Comparison of ENCODE assay signal across 9 mouse cellular contexts in the genomic region with DNA sequence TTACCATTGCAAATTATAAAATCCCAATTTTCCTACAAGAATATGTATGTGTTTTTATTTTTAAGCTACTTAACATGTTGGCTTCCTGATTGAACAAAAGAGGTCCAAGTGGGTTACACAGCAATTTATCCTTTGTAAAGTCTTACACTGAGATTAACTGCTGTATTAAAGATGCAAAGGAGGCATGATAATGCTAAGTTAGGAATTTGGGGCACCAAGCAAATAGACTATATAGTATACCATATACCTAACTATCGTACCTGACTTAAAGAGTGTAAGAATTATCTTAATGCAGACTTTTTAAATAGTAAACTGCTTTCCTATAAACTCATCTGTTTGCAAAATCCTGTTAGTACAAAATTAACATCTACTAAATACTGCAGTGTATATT. TPM values are rescaled to one million over a fixed set of nuclear protein-coding genes. Genes with fewer than 3 reads are reported as not detected.
DNase-seq lines count a peak whose midpoint lies in the region; ATAC-seq and TF ChIP-seq lines count a peak whose summit lies in the region.
"Had no signal": no experiment of that assay in that cellular context is flagged by ENCODE, and none has a peak within 500 bp of the region (broad histone marks: within the 10 kb centered on the region; RNA-seq: fewer than 3 reads in every experiment).

No protein-coding gene starts in this region.

- H3K4me1 ChIP-seq in heart, embryonic 13.5 days, result peaks cover 23% of the 10 kb centered on the region
- peaks cover 14% of the 10 kb centered on the region for H3K4me1 ChIP-seq in stomach, embryonic 16.5 days (ENCODE audit: control insufficient read depth, insufficient read depth, low read length)
- no peaks in the 10 kb centered on the region for H3K4me1 ChIP-seq in stomach, postnatal 0 days (replicated peaks; ENCODE audit: control insufficient read depth, insufficient read depth)
- peaks cover 28% of the 10 kb centered on the region for H3K4me1 ChIP-seq in liver, embryonic 12.5 days

- H3K27ac ChIP-seq in heart, embryonic 13.5 days (replicated peaks), result peak overlapping the region; percentile 61; the same call in 1 of the 2 replicates
- H3K27ac ChIP-seq in stomach, embryonic 16.5 days (ENCODE audit: low read length), result no peak overlapping the region
- H3K27ac ChIP-seq in stomach, postnatal 0 days (replicated peaks), result no peak overlapping the region
- no peak overlapping the region for H3K27ac ChIP-seq in liver, embryonic 12.5 days

- no peaks in the 10 kb centered on the region for H3K9me3 ChIP-seq in heart, embryonic 13.5 days
- H3K9me3 ChIP-seq in stomach, embryonic 16.5 days (replicated peaks; ENCODE audit: control insufficient read depth, low read length), result no peaks in the 10 kb centered on the region
- H3K9me3 ChIP-seq in stomach, postnatal 0 days (ENCODE audit: control insufficient read depth, low read length), result no peaks in the 10 kb centered on the region
- no peaks in the 10 kb centered on the region for H3K9me3 ChIP-seq in liver, embryonic 12.5 days (replicated peaks)

- H3K27me3 ChIP-seq in heart, embryonic 13.5 days (replicated peaks), result no peaks in the 10 kb centered on the region
- H3K27me3 ChIP-seq in stomach, embryonic 16.5 days (ENCODE audit: control insufficient read depth, insufficient read depth, low read length), result no peaks in the 10 kb centered on the region
- no peaks in the 10 kb centered on the region for H3K27me3 ChIP-seq in stomach, postnatal 0 days (ENCODE audit: control insufficient read depth, insufficient read depth, low read length)
- no peaks in the 10 kb centered on the region for H3K27me3 ChIP-seq in liver, embryonic 12.5 days (replicated peaks)

- no peak for DNase-seq in heart, adult 11 months
- no peak for DNase-seq in stomach, postnatal 0 days (ENCODE audit: low spot score)
- no peak for DNase-seq in layer of hippocampus, adult 9-11 months
- no peak for DNase-seq in left cerebral cortex, postnatal 36 days (ENCODE audit: low spot score in 2 of 2)
- DNase-seq: B cell, adult 2 months had no signal

- no peak overlapping the region for H3K9ac ChIP-seq in heart, embryonic 13.5 days
- no peak overlapping the region for H3K9ac ChIP-seq in stomach, embryonic 16.5 days (ENCODE audit: low read length)
- H3K9ac ChIP-seq in stomach, postnatal 0 days (ENCODE audit: low read length), result no peak overlapping the region
- peak overlapping the region; percentile 27; the same call in 1 of the 2 replicates for H3K9ac ChIP-seq in liver, embryonic 12.5 days

- H3K36me3 ChIP-seq in heart, embryonic 13.5 days, result no peaks in the 10 kb centered on the region
- H3K36me3 ChIP-seq in stomach, embryonic 16.5 days (ENCODE audit: control insufficient read depth, insufficient read depth, low read length), result no peaks in the 10 kb centered on the region
- H3K36me3 ChIP-seq in stomach, postnatal 0 days (ENCODE audit: control insufficient read depth, insufficient read depth, low read length), result no peaks in the 10 kb centered on the region
- H3K36me3 ChIP-seq in liver, embryonic 12.5 days, result no peaks in the 10 kb centered on the region

- ATAC-seq in heart, embryonic 13.5 days (ENCODE audit: extremely low read depth, insufficient number of reproducible peaks, low FRiP score, low TSS enrichment), result no peak
- no peak for ATAC-seq in stomach, embryonic 16.5 days (ENCODE audit: insufficient read depth, low FRiP score)
- no peak for ATAC-seq in stomach, postnatal 0 days (ENCODE audit: low FRiP score, low TSS enrichment)
- no peak for ATAC-seq in liver, embryonic 12.5 days
- ATAC-seq in megakaryocyte-erythroid progenitor cell, adult 5-6 weeks (replicated peaks; ENCODE audit: low FRiP score, low TSS enrichment, poor library complexity, severe bottlenecking), result no peak

- peak overlapping the region; percentile 30; the same call in 1 of the 2 replicates for H3K4me3 ChIP-seq in heart, embryonic 13.5 days
- no peak overlapping the region for H3K4me3 ChIP-seq in stomach, embryonic 16.5 days (replicated peaks; ENCODE audit: low read length)
- no peak overlapping the region for H3K4me3 ChIP-seq in stomach, postnatal 0 days (ENCODE audit: low read depth, low read length)
- H3K4me3 ChIP-seq in liver, embryonic 12.5 days, result no peak overlapping the region

- no peak for TF ChIP-seq CTCF in stomach, postnatal 0 days (IDR thresholded peaks at IDR 0.05; ENCODE audit: low read depth)

- no peak for TF ChIP-seq EP300 in stomach, postnatal 0 days (optimal IDR thresholded peaks at IDR 0.05)

- peak overlapping the region; percentile 57 for H3K4me2 ChIP-seq in heart, embryonic 13.5 days
- 0 out of 2 replicates have a peak overlapping the region, but pooled peaks have one; percentile 39 for H3K4me2 ChIP-seq in stomach, embryonic 16.5 days (ENCODE audit: low read depth, low read length)
- H3K4me2 ChIP-seq in stomach, postnatal 0 days (replicated peaks; ENCODE audit: low read depth), result no peak overlapping the region
- H3K4me2 ChIP-seq in liver, embryonic 12.5 days, result peak overlapping the region; percentile 45

- intact Hi-C loops in left cerebral cortex, postnatal 36 days (cut with DNase I), result no loop called here

- 83% methylated on average over 1 of the region's 1 CpGs for WGBS in heart, embryonic 13.5 days
- 93% methylated on average over 1 of the region's 1 CpGs for WGBS in stomach, embryonic 16.5 days
- WGBS in stomach, postnatal 0 days, result 92% methylated on average over 1 of the region's 1 CpGs
- 78% methylated on average over 1 of the region's 1 CpGs for WGBS in liver, embryonic 12.5 days (ENCODE audit: insufficient replicate concordance)

RNA-seq across cellular contexts. Expression of gene Ankrd17, which starts 26.4 kb away (rescaled TPM):
- polyA plus RNA-seq in heart, embryonic 13.5 days (2015; fragmentation: Nextera tagmentation; extraction: Ambion mirVana), result 16.2 and 16.3 TPM in 2 replicates
- polyA plus RNA-seq in stomach, embryonic 16.5 days (2015; fragmentation: Nextera tagmentation; extraction: Ambion mirVana), result 18.2 and 22.8 TPM in 2 replicates
- 12.5 and 12.9 TPM in 2 replicates for polyA plus RNA-seq in stomach, postnatal 0 days (2015; fragmentation: Nextera tagmentation; extraction: Ambion mirVana)
- polyA plus RNA-seq in liver, embryonic 12.5 days (2016; fragmentation: Nextera tagmentation; extraction: Ambion mirVana), result 16.3 and 17.4 TPM in 2 replicates
- total RNA-seq in megakaryocyte-erythroid progenitor cell, adult 5-6 weeks (2014; fragmentation: Nextera tagmentation), result 115 and 123 TPM in 2 replicates
- 115 and 119 TPM in 2 replicates for total RNA-seq in megakaryocyte-erythroid progenitor cell, adult 5-6 weeks (2017)
- 100 to 1,000 TPM in 1 of 2 experiments, 10 to 100 TPM in 1; 99.3 to 127 TPM for total RNA-seq in left cerebral cortex, postnatal 36 days (2021)

RNA-seq across cellular contexts. Expression of gene Gm9958, which starts 27.1 kb away (rescaled TPM):
- 3.4 and 3.6 TPM in 2 replicates for polyA plus RNA-seq in heart, embryonic 13.5 days (2015; fragmentation: Nextera tagmentation; extraction: Ambion mirVana)
- polyA plus RNA-seq in stomach, embryonic 16.5 days (2015; fragmentation: Nextera tagmentation; extraction: Ambion mirVana), result 5.3 and 6.3 TPM in 2 replicates
- polyA plus RNA-seq in stomach, postnatal 0 days (2015; fragmentation: Nextera tagmentation; extraction: Ambion mirVana), result 4.1 and 5.4 TPM in 2 replicates
- polyA plus RNA-seq in liver, embryonic 12.5 days (2016; fragmentation: Nextera tagmentation; extraction: Ambion mirVana), result 3.2 and 3.5 TPM in 2 replicates
- total RNA-seq in megakaryocyte-erythroid progenitor cell, adult 5-6 weeks (2014; fragmentation: Nextera tagmentation), result 3.3 and 5.2 TPM in 2 replicates
- 1.4 and 2.4 TPM in 2 replicates for total RNA-seq in megakaryocyte-erythroid progenitor cell, adult 5-6 weeks (2017)
- total RNA-seq in left cerebral cortex, postnatal 36 days (2021), result 1 to 10 TPM in 1 of 2 experiments, under 1 TPM in 1; 0.74 to 2.4 TPM
